Mouse (Mus musculus) liver, postnatal 0 days (tissue): ENCODE data around the gene Csnk1g2.

Source experiments
- CTCF ChIP-seq: sonication (generic); IDR thresholded peaks from 2 replicates; pipeline ENCODE4 v1.5.1; 2016; ENCODE audit warnings: antibody characterized with exemption, low read depth
- EP300 ChIP-seq: IDR thresholded peaks from 2 replicates; pipeline ENCODE4 v1.6.1; 2016; ENCODE audit warnings: antibody characterized with exemption, low read depth, mild to moderate bottlenecking

GRCm38 (mm10) chr10:80674851-80675404, 52.3 kb downstream of the Csnk1g2 start:
- TF ChIP-seq CTCF (no peak), EP300 (no peak)
